Mouse (Mus musculus) CH12.LX (cell line): ENCODE results near the gene Fbxl14.

ENCODE experiments used
- BHLHE40 ChIP-seq: IDR thresholded peaks from 2 replicates; pipeline ENCODE4 v1.6.1; 2011; ENCODE audit warnings: mild to moderate bottlenecking, low read depth, low read length, improper control_type of control experiment
- CTCF ChIP-seq, 2 experiments: IDR thresholded peaks in 1 of 2; conservative IDR thresholded peaks in 1 of 2; 2 replicates each; pipeline ENCODE4 v1.5.1; 2011 to 2012; ENCODE audit warnings: low read depth in 2 of 2, low read length in 2 of 2, improper control_type of control experiment in 1 of 2, inconsistent platforms in 1 of 2, mild to moderate bottlenecking in 1 of 2, moderate library complexity in 1 of 2
- E2F4 ChIP-seq: IDR thresholded peaks from 2 replicates; pipeline ENCODE4 v1.6.1; 2011; ENCODE audit warnings: low read depth, low read length, improper control_type of control experiment; ENCODE audit not compliant: insufficient replicate concordance
- ETS1 ChIP-seq: conservative IDR thresholded peaks from 2 replicates; pipeline ENCODE4 v1.6.1; 2012; ENCODE audit warnings: low read depth, mild to moderate bottlenecking, inconsistent platforms, low read length, improper control_type of control experiment, moderate library complexity
- GABPA ChIP-seq: IDR thresholded peaks from 2 replicates; pipeline ENCODE4 v1.6.1; 2012; ENCODE audit warnings: low read depth, low read length, improper control_type of control experiment, inconsistent platforms; ENCODE audit not compliant: insufficient replicate concordance
- MAX ChIP-seq: IDR thresholded peaks from 2 replicates; pipeline ENCODE4 v1.6.1; 2011; ENCODE audit warnings: low read length, improper control_type of control experiment
- MYC ChIP-seq: IDR thresholded peaks from 2 replicates; pipeline ENCODE4 v1.6.1; 2011; ENCODE audit warnings: low read depth, mild to moderate bottlenecking, improper control_type of control experiment, low read length
- NELFE ChIP-seq: IDR thresholded peaks from 2 replicates; pipeline ENCODE4 v1.6.1; 2011; ENCODE audit warnings: low read depth, low read length, improper control_type of control experiment
- POLR2A ChIP-seq: IDR thresholded peaks from 2 replicates; pipeline ENCODE4 v1.6.1; 2011; ENCODE audit warnings: low read depth, mild to moderate bottlenecking, improper control_type of control experiment, low read length
- POLR2AphosphoS2 ChIP-seq: IDR thresholded peaks from 2 replicates; pipeline ENCODE4 v1.6.1; 2011; ENCODE audit warnings: low read depth, low read length, improper control_type of control experiment
- SIN3A ChIP-seq: IDR thresholded peaks from 2 replicates; pipeline ENCODE4 v1.6.1; 2012; ENCODE audit warnings: low read length, improper control_type of control experiment, inconsistent platforms
- TBP ChIP-seq: conservative IDR thresholded peaks from 2 replicates; pipeline ENCODE4 v1.6.1; 2011; ENCODE audit warnings: low read depth, low read length, improper control_type of control experiment
- TCF12 ChIP-seq: IDR thresholded peaks from 2 replicates; pipeline ENCODE4 v1.6.1; 2014; ENCODE audit warnings: low read depth, mild to moderate bottlenecking, inconsistent platforms, low read length, improper control_type of control experiment
- ZMIZ1 ChIP-seq: IDR thresholded peaks from 2 replicates; pipeline ENCODE4 v1.6.1; 2012; ENCODE audit warnings: low read depth, mild to moderate bottlenecking, inconsistent platforms, low read length, improper control_type of control experiment

GRCm38 (mm10) chr6:119490549-119490948 is 11.1 kb downstream of the Fbxl14 start:
- TF ChIP-seq CTCF (conservative IDR thresholded peaks at IDR 0.05 in 1 of 2, IDR thresholded peaks at IDR 0.05 in 1 of 2; ENCODE audit: low read depth in 2 of 2, low read length in 2 of 2) (no peak), ZMIZ1 (no peak), GABPA (no peak), POLR2A (no peak), MYC (no peak), SIN3A (no peak), NELFE (no peak), POLR2AphosphoS2 (no peak), ETS1 (no peak), E2F4 (no peak), TBP (no peak), BHLHE40 (no peak), TCF12 (no peak), MAX (no peak)
